Mouse (Mus musculus) MEL (cell line): ENCODE data around the gene Olfr1042. TPM values are rescaled to one million over a fixed set of nuclear protein-coding genes. Genes with fewer than 3 reads are reported as not detected.
"Not testable (repeated sequence)": the region's sequence is repeated elsewhere in the genome, so short reads cannot be mapped to it uniquely, and the experiment has no call there.

Source experiments
- DNase-seq: peaks from one replicate; pipeline ENCODE4 v3.0.0; 2011; ENCODE audit warnings: low read depth, low spot score
- H3K27ac ChIP-seq: 2 replicates; pipeline ENCODE4 v1.5.1; 2012; ENCODE audit warnings: low read depth, mild to moderate bottlenecking, control low read depth, low read length, moderate library complexity; ENCODE audit not compliant: control insufficient read depth
- H3K27me3 ChIP-seq, 2 experiments: fragments of 150-350 bp in 1 of 2; sonication (generic) in 1 of 2; 2 replicates each; pipeline ENCODE4 v1.6.1; 2012; ENCODE audit warnings: low read length in 2 of 2, mild to moderate bottlenecking in 2 of 2, improper control_type of control experiment in 1 of 2, moderate library complexity in 1 of 2; ENCODE audit not compliant: insufficient read depth in 2 of 2, control insufficient read depth in 1 of 2
- H3K36me3 ChIP-seq, 2 experiments: 2 replicates each; pipeline ENCODE4 v1.6.1; 2012 to 2014; ENCODE audit warnings: low read length in 2 of 2, improper control_type of control experiment in 1 of 2, inconsistent platforms in 1 of 2, mild to moderate bottlenecking in 1 of 2; ENCODE audit not compliant: insufficient read depth in 2 of 2, control insufficient read depth in 1 of 2
- H3K4me1 ChIP-seq, 2 experiments: fragments of 150-350 bp in 1 of 2; sonication (generic) in 1 of 2; 2 replicates each; pipeline ENCODE4 v1.6.1; 2012; ENCODE audit warnings: low read length in 2 of 2, improper control_type of control experiment in 1 of 2, mild to moderate bottlenecking in 1 of 2; ENCODE audit not compliant: insufficient read depth in 2 of 2, control insufficient read depth in 1 of 2
- H3K4me3 ChIP-seq, 2 experiments: fragments of 150-350 bp in 1 of 2; sonication (generic) in 1 of 2; 2 replicates each; pipeline ENCODE4 v1.5.1; 2012; ENCODE audit warnings: low read depth in 2 of 2, low read length in 2 of 2, mild to moderate bottlenecking in 2 of 2, moderate library complexity in 2 of 2, control low read depth in 1 of 2, improper control_type of control experiment in 1 of 2; ENCODE audit not compliant: control insufficient read depth in 1 of 2, insufficient read depth in 1 of 2
- H3K79me2 ChIP-seq: 2 replicates; pipeline ENCODE4 v1.6.1; 2012; ENCODE audit warnings: mild to moderate bottlenecking, low read length, moderate library complexity; ENCODE audit not compliant: control insufficient read depth, poor library complexity, insufficient read depth
- H3K9ac ChIP-seq: 2 replicates; pipeline ENCODE4 v1.6.1; 2012; ENCODE audit warnings: low read depth, mild to moderate bottlenecking, control low read depth, low read length, moderate library complexity; ENCODE audit not compliant: control insufficient read depth, poor library complexity, severe bottlenecking
- H3K9me3 ChIP-seq: fragments of 150-350 bp; sonication (generic); replicated peaks from 2 replicates; pipeline ENCODE4 v1.6.1; 2012; ENCODE audit warnings: mild to moderate bottlenecking, low read length, improper control_type of control experiment, moderate library complexity; ENCODE audit not compliant: insufficient read depth
- BHLHE40 ChIP-seq: IDR thresholded peaks from 2 replicates; pipeline ENCODE4 v1.6.1; 2012; ENCODE audit warnings: low read depth, mild to moderate bottlenecking, inconsistent platforms, low read length, improper control_type of control experiment, borderline replicate concordance
- CHD2 ChIP-seq: IDR thresholded peaks from 2 replicates; pipeline ENCODE4 v1.6.1; 2011; ENCODE audit warnings: low read length, improper control_type of control experiment
- ELF1 ChIP-seq: IDR thresholded peaks from 2 replicates; pipeline ENCODE4 v1.6.1; 2014; ENCODE audit warnings: low read depth, mild to moderate bottlenecking, inconsistent platforms, low read length, improper control_type of control experiment, moderate library complexity
- EP300 ChIP-seq, 2 experiments: IDR thresholded peaks; 2 replicates each; pipeline ENCODE4 v1.6.1; 2011; ENCODE audit warnings: improper control_type of control experiment in 2 of 2, low read length in 2 of 2, low read depth in 1 of 2, mild to moderate bottlenecking in 1 of 2
- ETS1 ChIP-seq: IDR thresholded peaks from 2 replicates; pipeline ENCODE4 v1.6.1; 2012; ENCODE audit warnings: low read depth, mild to moderate bottlenecking, inconsistent platforms, low read length, improper control_type of control experiment, moderate library complexity
- GABPA ChIP-seq: IDR thresholded peaks from 2 replicates; pipeline ENCODE4 v1.6.1; 2012; ENCODE audit warnings: low read depth, mild to moderate bottlenecking, inconsistent platforms, low read length, improper control_type of control experiment, moderate library complexity
- GATA1 ChIP-seq: IDR thresholded peaks from 2 replicates; pipeline ENCODE4 v1.6.1; 2011; ENCODE audit warnings: low read depth, low read length, improper control_type of control experiment
- KAT2A ChIP-seq: conservative IDR thresholded peaks from 2 replicates; pipeline ENCODE4 v1.6.1; 2012; ENCODE audit warnings: low read depth, low read length, improper control_type of control experiment, inconsistent platforms
- MAX ChIP-seq: IDR thresholded peaks from 2 replicates; pipeline ENCODE4 v1.6.1; 2011; ENCODE audit warnings: low read length, improper control_type of control experiment
- MAZ ChIP-seq: IDR thresholded peaks from 2 replicates; pipeline ENCODE4 v1.6.1; 2012; ENCODE audit warnings: low read depth, mild to moderate bottlenecking, inconsistent platforms, low read length, improper control_type of control experiment
- MXI1 ChIP-seq: IDR thresholded peaks from 2 replicates; pipeline ENCODE4 v1.6.1; 2011; ENCODE audit warnings: mild to moderate bottlenecking, low read depth, low read length, improper control_type of control experiment
- MYC ChIP-seq: IDR thresholded peaks from 2 replicates; pipeline ENCODE4 v1.6.1; 2011; ENCODE audit warnings: low read depth, mild to moderate bottlenecking, low read length, improper control_type of control experiment, moderate library complexity
- NELFE ChIP-seq: IDR thresholded peaks from 2 replicates; pipeline ENCODE4 v1.6.1; 2011; ENCODE audit warnings: low read depth, low read length, improper control_type of control experiment
- NRF1 ChIP-seq: IDR thresholded peaks from 2 replicates; pipeline ENCODE4 v1.6.1; 2014; ENCODE audit warnings: low read depth, mild to moderate bottlenecking, inconsistent platforms, low read length, improper control_type of control experiment, moderate library complexity; ENCODE audit not compliant: poor library complexity, insufficient read depth, severe bottlenecking
- POLR2A ChIP-seq, 2 experiments: IDR thresholded peaks; 2 replicates each; pipeline ENCODE4 v1.6.1; 2011 to 2012; ENCODE audit warnings: low read length in 2 of 2, mild to moderate bottlenecking in 2 of 2, control low read depth in 1 of 2, improper control_type of control experiment in 1 of 2, low read depth in 1 of 2, moderate library complexity in 1 of 2; ENCODE audit not compliant: control insufficient read depth in 1 of 2, insufficient read depth in 1 of 2, poor library complexity in 1 of 2
- POLR2AphosphoS5 ChIP-seq: IDR thresholded peaks from 2 replicates; pipeline ENCODE4 v1.6.1; 2012; ENCODE audit warnings: low read depth, borderline replicate concordance, mild to moderate bottlenecking, inconsistent platforms, low read length, moderate library complexity, mixed read lengths
- SIN3A ChIP-seq: IDR thresholded peaks from 2 replicates; pipeline ENCODE4 v1.6.1; 2012; ENCODE audit warnings: low read length, improper control_type of control experiment, inconsistent platforms
- SMC3 ChIP-seq: IDR thresholded peaks from 2 replicates; pipeline ENCODE4 v1.6.1; 2011; ENCODE audit warnings: low read depth, low read length, improper control_type of control experiment
- TAL1 ChIP-seq: IDR thresholded peaks from 2 replicates; pipeline ENCODE4 v1.6.1; 2012; ENCODE audit warnings: mild to moderate bottlenecking, inconsistent platforms, low read length, moderate library complexity, mixed read lengths
- TCF12 ChIP-seq: IDR thresholded peaks from 2 replicates; pipeline ENCODE4 v1.6.1; 2014; ENCODE audit warnings: low read depth, mild to moderate bottlenecking, inconsistent platforms, low read length, improper control_type of control experiment, moderate library complexity
- ZC3H11A ChIP-seq: IDR thresholded peaks from 2 replicates; pipeline ENCODE4 v1.6.1; 2012; ENCODE audit warnings: low read depth, mild to moderate bottlenecking, inconsistent platforms, low read length, improper control_type of control experiment
- ZNF384 ChIP-seq: IDR thresholded peaks from 2 replicates; pipeline ENCODE4 v1.6.1; 2012; ENCODE audit warnings: low read depth, mild to moderate bottlenecking, inconsistent platforms, low read length, improper control_type of control experiment
- polyA plus RNA-seq, 2 experiments: library from polyadenylated mRNA; stranded (reverse) in 1 of 2; unstranded in 1 of 2; fragments of >175 nt in 1 of 2; fragments of >200 nt in 1 of 2; gene quantifications; 2 replicates each; pipeline versions ENCODE4 v1.2.1 to v1.2.4; 2012; ENCODE audit warnings: low replicate concordance in 2 of 2, low read depth in 1 of 2; ENCODE audit not compliant: insufficient read length in 2 of 2, insufficient read depth in 1 of 2, missing spikeins in 1 of 2
- total RNA-seq: library from RNA; depleted of rRNA; stranded (reverse); fragments of 300-350 nt; gene quantifications from 2 replicates; pipeline ENCODE4 v1.2.3, GENCODE M21; 2012

The Olfr1042 gene
- total and polyA plus RNA-seq, 3 experiments = not detected

- H3K27ac ChIP-seq, H3K27me3 ChIP-seq, H3K4me1 ChIP-seq, H3K9me3 ChIP-seq, H3K79me2 ChIP-seq, H3K9ac ChIP-seq: not testable (repeated sequence)
- peak; percentile 47 for DNase-seq
- 0 out of 2 replicates have a peak, but pooled peaks have one; percentile 14 for TF ChIP-seq GATA1
- TF ChIP-seq, all 39 proteins: peak for 1; not testable (repeated sequence) for 38
- not testable (repeated sequence) for H3K4me3 ChIP-seq, H3K36me3 ChIP-seq
These were observed 13.8 kb upstream of the Olfr1042 start for GRCm38 (mm10) chr2:86175422-86175821.

GRCm38 (mm10) chr2:86167422-86167821, 5.8 kb upstream of the Olfr1042 start, which contains the start of gene Olfr1043:
TSS of gene Olfr1043 (minus strand) at chr2:86167522.
- Histone ChIP-seq H3K27ac (no peak within 1 kb of the TSS), H3K79me2 (no peaks in the 10 kb centered on the region), H3K36me3 (no peaks in the 10 kb centered on the region), H3K9ac (no peak within 1 kb of the TSS), H3K9me3 (no peaks in the 10 kb centered on the region), H3K4me3 (no peak within 1 kb of the TSS), H3K27me3 (no peaks in the 10 kb centered on the region), H3K4me1 (no peaks in the 10 kb centered on the region)
- no peak for DNase-seq
- TF ChIP-seq BHLHE40 (no peak), CHD2 (no peak), TAL1 (no peak), TCF12 (no peak), NRF1 (no peak), SIN3A (no peak), KAT2A (no peak), MXI1 (no peak), ZC3H11A (no peak), ELF1 (no peak)
- TF ChIP-seq, all 39 proteins: peak for 0

GRCm38 (mm10) chr2:86146632-86147031, 15.0 kb downstream of the Olfr1042 start, which contains the start of gene Olfr1040:
TSS of gene Olfr1040 (minus strand) at chr2:86146732.
- H3K27me3 ChIP-seq = no peaks in the 10 kb centered on the region
- H3K27ac ChIP-seq = no peak within 1 kb of the TSS
- H3K79me2 ChIP-seq = no peaks in the 10 kb centered on the region
- no peaks in the 10 kb centered on the region for H3K4me1 ChIP-seq
- H3K36me3 ChIP-seq = no peaks in the 10 kb centered on the region
- no peak within 1 kb of the TSS for H3K4me3 ChIP-seq
- DNase-seq = no peak
- TF ChIP-seq POLR2A (IDR thresholded peaks at IDR 0.05; ENCODE audit: control insufficient read depth in 1 of 2, insufficient read depth in 1 of 2, low read depth in 1 of 2, low read length in 2 of 2, poor library complexity in 1 of 2) (no peak), GABPA (no peak), MAZ (no peak), ELF1 (no peak), ETS1 (no peak), MXI1 (no peak), NELFE (no peak), CHD2 (no peak), POLR2AphosphoS5 (no peak), EP300 (IDR thresholded peaks at IDR 0.05; ENCODE audit: low read depth in 1 of 2, low read length in 2 of 2) (no peak), MYC (no peak), SMC3 (no peak), MAX (no peak), ZNF384 (no peak)
- no peaks in the 10 kb centered on the region for H3K9me3 ChIP-seq
- H3K9ac ChIP-seq = no peak within 1 kb of the TSS
